Mouse (Mus musculus): ENCODE data around the gene Hsdl1. TPM values are rescaled to one million over a fixed set of nuclear protein-coding genes. Genes with fewer than 3 reads are reported as not detected.

The Hsdl1 gene
- polyA plus RNA-seq, 1 experiment = 20.6 TPM

GRCm38 (mm10) chr8:119557132-119557531, 17.9 kb downstream of the Hsdl1 start:
- Histone ChIP-seq H3K27me3 (ENCODE audit: control insufficient read depth, insufficient read depth, low read length, poor library complexity, severe bottlenecking) (no peaks in the 10 kb centered on the region), H3K4me1 (ENCODE audit: control insufficient read depth, insufficient read depth, low read length) (peaks cover 2% of the 10 kb centered on the region), H3K36me3 (ENCODE audit: control insufficient read depth, insufficient read depth, low read length, poor library complexity, severe bottlenecking) (peaks cover 6% of the 10 kb centered on the region; the same call in 1 of the 2 replicates), H3K27ac (ENCODE audit: insufficient read depth, low read length) (no peak overlapping the region), H3K9me3 (replicated peaks; ENCODE audit: control insufficient read depth, insufficient read depth, low read length, poor library complexity, severe bottlenecking) (no peaks in the 10 kb centered on the region), H3K4me3 (ENCODE audit: low read depth, low read length) (peak overlapping the region; percentile 58), H3K9ac (ENCODE audit: low read depth, poor library complexity, severe bottlenecking) (peak overlapping the region; percentile 97)
- TF ChIP-seq CTCF (IDR thresholded peaks at IDR 0.05; ENCODE audit: low read depth, low read length) = no peak
- TF ChIP-seq POLR2A (IDR thresholded peaks at IDR 0.05; ENCODE audit: insufficient read depth, low read length) = no peak
- no peak for TF ChIP-seq EP300 (IDR thresholded peaks at IDR 0.05; ENCODE audit: insufficient read depth, low read depth, low read length)

GRCm38 (mm10) chr8:119555861-119556260, 19.1 kb downstream of the Hsdl1 start:
- Histone ChIP-seq H3K27ac (ENCODE audit: insufficient read depth, low read length) (no peak overlapping the region), H3K36me3 (ENCODE audit: control insufficient read depth, insufficient read depth, low read length, poor library complexity, severe bottlenecking) (peaks cover 6% of the 10 kb centered on the region; the same call in 1 of the 2 replicates), H3K9ac (ENCODE audit: low read depth, poor library complexity, severe bottlenecking) (no peak overlapping the region), H3K27me3 (ENCODE audit: control insufficient read depth, insufficient read depth, low read length, poor library complexity, severe bottlenecking) (no peaks in the 10 kb centered on the region), H3K9me3 (replicated peaks; ENCODE audit: control insufficient read depth, insufficient read depth, low read length, poor library complexity, severe bottlenecking) (no peaks in the 10 kb centered on the region), H3K4me3 (ENCODE audit: low read depth, low read length) (no peak overlapping the region), H3K4me1 (ENCODE audit: control insufficient read depth, insufficient read depth, low read length) (peaks cover 4% of the 10 kb centered on the region)
- TF ChIP-seq POLR2A (IDR thresholded peaks at IDR 0.05; ENCODE audit: insufficient read depth, low read length) = no peak
- TF ChIP-seq EP300 (IDR thresholded peaks at IDR 0.05; ENCODE audit: insufficient read depth, low read depth, low read length) = no peak
- no peak for TF ChIP-seq CTCF (IDR thresholded peaks at IDR 0.05; ENCODE audit: low read depth, low read length)

GRCm38 (mm10) chr8:119552967-119553366, 22.0 kb downstream of the Hsdl1 start:
- H3K9me3 ChIP-seq (replicated peaks; ENCODE audit: control insufficient read depth, insufficient read depth, low read length, poor library complexity, severe bottlenecking) = no peaks in the 10 kb centered on the region
- peaks cover 9% of the 10 kb centered on the region; the same call in 1 of the 2 replicates for H3K36me3 ChIP-seq (ENCODE audit: control insufficient read depth, insufficient read depth, low read length, poor library complexity, severe bottlenecking)
- no peak overlapping the region for H3K4me3 ChIP-seq (ENCODE audit: low read depth, low read length)
- H3K4me1 ChIP-seq (ENCODE audit: control insufficient read depth, insufficient read depth, low read length) = peaks cover 7% of the 10 kb centered on the region
- H3K27me3 ChIP-seq (ENCODE audit: control insufficient read depth, insufficient read depth, low read length, poor library complexity, severe bottlenecking) = no peaks in the 10 kb centered on the region
- no peak for TF ChIP-seq CTCF (IDR thresholded peaks at IDR 0.05; ENCODE audit: low read depth, low read length)
- no peak for TF ChIP-seq POLR2A (IDR thresholded peaks at IDR 0.05; ENCODE audit: insufficient read depth, low read length)
- no peak for TF ChIP-seq EP300 (IDR thresholded peaks at IDR 0.05; ENCODE audit: insufficient read depth, low read depth, low read length)
- H3K27ac ChIP-seq (ENCODE audit: insufficient read depth, low read length) = no peak overlapping the region
- H3K9ac ChIP-seq (ENCODE audit: low read depth, poor library complexity, severe bottlenecking) = no peak overlapping the region

GRCm38 (mm10) chr8:119548560-119549113, 26.3 kb downstream of the Hsdl1 start:
- TF ChIP-seq CTCF (IDR thresholded peaks at IDR 0.05; ENCODE audit: low read depth, low read length) (no peak), EP300 (IDR thresholded peaks at IDR 0.05; ENCODE audit: insufficient read depth, low read depth, low read length) (no peak), POLR2A (IDR thresholded peaks at IDR 0.05; ENCODE audit: insufficient read depth, low read length) (no peak)
- Histone ChIP-seq H3K4me1 (ENCODE audit: control insufficient read depth, insufficient read depth, low read length) (peaks cover 14% of the 10 kb centered on the region), H3K27me3 (ENCODE audit: control insufficient read depth, insufficient read depth, low read length, poor library complexity, severe bottlenecking) (no peaks in the 10 kb centered on the region), H3K27ac (ENCODE audit: insufficient read depth, low read length) (no peak overlapping the region), H3K9ac (ENCODE audit: low read depth, poor library complexity, severe bottlenecking) (no peak overlapping the region), H3K4me3 (ENCODE audit: low read depth, low read length) (no peak overlapping the region), H3K9me3 (replicated peaks; ENCODE audit: control insufficient read depth, insufficient read depth, low read length, poor library complexity, severe bottlenecking) (no peaks in the 10 kb centered on the region), H3K36me3 (ENCODE audit: control insufficient read depth, insufficient read depth, low read length, poor library complexity, severe bottlenecking) (peaks cover 29% of the 10 kb centered on the region)

GRCm38 (mm10) chr8:119547019-119547691, 27.8 kb downstream of the Hsdl1 start:
- H3K9ac ChIP-seq (ENCODE audit: low read depth, poor library complexity, severe bottlenecking) = peak overlapping the region; percentile 37

GRCm38 (mm10) chr8:119545791-119546190, 29.2 kb downstream of the Hsdl1 start:
- Histone ChIP-seq H3K4me1 (ENCODE audit: control insufficient read depth, insufficient read depth, low read length) (peaks cover 12% of the 10 kb centered on the region), H3K9ac (ENCODE audit: low read depth, poor library complexity, severe bottlenecking) (no peak overlapping the region; the same call in 1 of the 2 replicates), H3K9me3 (replicated peaks; ENCODE audit: control insufficient read depth, insufficient read depth, low read length, poor library complexity, severe bottlenecking) (no peaks in the 10 kb centered on the region), H3K27me3 (ENCODE audit: control insufficient read depth, insufficient read depth, low read length, poor library complexity, severe bottlenecking) (no peaks in the 10 kb centered on the region), H3K27ac (ENCODE audit: insufficient read depth, low read length) (peak overlapping the region; percentile 23), H3K36me3 (ENCODE audit: control insufficient read depth, insufficient read depth, low read length, poor library complexity, severe bottlenecking) (peaks cover 55% of the 10 kb centered on the region), H3K4me3 (ENCODE audit: low read depth, low read length) (no peak overlapping the region)
- TF ChIP-seq POLR2A (IDR thresholded peaks at IDR 0.05; ENCODE audit: insufficient read depth, low read length) (no peak), CTCF (IDR thresholded peaks at IDR 0.05; ENCODE audit: low read depth, low read length) (no peak), EP300 (IDR thresholded peaks at IDR 0.05; ENCODE audit: insufficient read depth, low read depth, low read length) (no peak)

More at GRCm38 (mm10) chr8:119547019-119547691, 27.8 kb downstream of the Hsdl1 start:
- H3K4me3 ChIP-seq (ENCODE audit: low read depth, low read length) = no peak overlapping the region
- peak overlapping the region; percentile 64 for H3K27ac ChIP-seq (ENCODE audit: insufficient read depth, low read length)
- H3K36me3 ChIP-seq (ENCODE audit: control insufficient read depth, insufficient read depth, low read length, poor library complexity, severe bottlenecking) = peaks cover 41% of the 10 kb centered on the region
- peaks cover 13% of the 10 kb centered on the region for H3K4me1 ChIP-seq (ENCODE audit: control insufficient read depth, insufficient read depth, low read length)
- no peaks in the 10 kb centered on the region for H3K9me3 ChIP-seq (replicated peaks; ENCODE audit: control insufficient read depth, insufficient read depth, low read length, poor library complexity, severe bottlenecking)
- H3K27me3 ChIP-seq (ENCODE audit: control insufficient read depth, insufficient read depth, low read length, poor library complexity, severe bottlenecking) = no peaks in the 10 kb centered on the region
- TF ChIP-seq CTCF (IDR thresholded peaks at IDR 0.05; ENCODE audit: low read depth, low read length) (no peak), EP300 (IDR thresholded peaks at IDR 0.05; ENCODE audit: insufficient read depth, low read depth, low read length) (peak; percentile 98), POLR2A (IDR thresholded peaks at IDR 0.05; ENCODE audit: insufficient read depth, low read length) (no peak)

Data from ES-Bruce4 (cell line).